Mouse (Mus musculus) lung, postnatal 4 days (tissue): Measurements from ENCODE around the gene Tmem59l.
A peak's percentile ranks its signal among the peaks of the same experiment; 100 is the strongest.

Experiments used
- DNase-seq, 2 experiments: peaks; one replicate each; pipeline ENCODE4 v3.0.0; 2021

Tmem59l gene

GRCm38 (mm10) chr8:70487993-70488796, 1.0 kb upstream of the Tmem59l start:
- peak; percentile 60 to 84 for DNase-seq

- DNase-seq: no peak
Observed at GRCm38 (mm10) chr8:70486191-70486681, 922 bp downstream of the Tmem59l start.

- DNase-seq: peak; percentile 54 to 81
Observed at GRCm38 (mm10) chr8:70482943-70483342, 4.2 kb downstream of the Tmem59l start.

- DNase-seq: no peak
Observed at GRCm38 (mm10) chr8:70481908-70482307, 5.2 kb downstream of the Tmem59l start.

- DNase-seq: peak in 1 of 2 experiments; percentile 54
Observed at GRCm38 (mm10) chr8:70477269-70477982, 9.7 kb downstream of the Tmem59l start.

GRCm38 (mm10) chr8:70476333-70477268, 10.6 kb downstream of the Tmem59l start, which contains the start of gene Klhl26:
Gene Klhl26 (minus strand): TSS chr8:70476968.
- DNase-seq: peak; percentile 97 to 99

GRCm38 (mm10) chr8:70471856-70472255, 15.3 kb downstream of the Tmem59l start:
- no peak for DNase-seq

GRCm38 (mm10) chr8:70469938-70470337, 17.2 kb downstream of the Tmem59l start:
- DNase-seq: no peak

GRCm38 (mm10) chr8:70469295-70469916, 17.8 kb downstream of the Tmem59l start:
- no peak for DNase-seq

GRCm38 (mm10) chr8:70468733-70469132, 18.4 kb downstream of the Tmem59l start:
- no peak for DNase-seq

GRCm38 (mm10) chr8:70467907-70468306, 19.3 kb downstream of the Tmem59l start:
- DNase-seq: no peak

- DNase-seq: no peak
Observed at GRCm38 (mm10) chr8:70467229-70467725, 19.9 kb downstream of the Tmem59l start.

- no peak for DNase-seq
Observed at GRCm38 (mm10) chr8:70466771-70467170, 20.4 kb downstream of the Tmem59l start.

GRCm38 (mm10) chr8:70466305-70466704, 20.9 kb downstream of the Tmem59l start:
- peak in 1 of 2 experiments; percentile 18 for DNase-seq

- no peak for DNase-seq
Observed at GRCm38 (mm10) chr8:70465701-70466100, 21.5 kb downstream of the Tmem59l start.

GRCm38 (mm10) chr8:70464162-70464561, 23.0 kb downstream of the Tmem59l start:
- DNase-seq: no peak

- DNase-seq: peak in 1 of 2 experiments; percentile 48
Observed at GRCm38 (mm10) chr8:70463306-70463705, 23.9 kb downstream of the Tmem59l start.

- no peak for DNase-seq
Observed at GRCm38 (mm10) chr8:70462516-70462813, 24.7 kb downstream of the Tmem59l start.

- DNase-seq: peak; percentile 28 to 46
Observed at GRCm38 (mm10) chr8:70461765-70462515, 25.2 kb downstream of the Tmem59l start.

GRCm38 (mm10) chr8:70460606-70461005, 26.6 kb downstream of the Tmem59l start:
- DNase-seq: peak in 1 of 2 experiments; percentile 48

- no peak for DNase-seq
Observed at GRCm38 (mm10) chr8:70460199-70460598, 27.0 kb downstream of the Tmem59l start.
